Mouse (Mus musculus) yolk sac, embryonic 10.5 days (tissue): ENCODE results near the gene Cfap77.

Source experiments
- DNase-seq: peaks from one replicate; pipeline ENCODE4 v3.0.0-alpha.2; 2017; ENCODE audit warnings: low spot score

The Cfap77 gene

DNA sequence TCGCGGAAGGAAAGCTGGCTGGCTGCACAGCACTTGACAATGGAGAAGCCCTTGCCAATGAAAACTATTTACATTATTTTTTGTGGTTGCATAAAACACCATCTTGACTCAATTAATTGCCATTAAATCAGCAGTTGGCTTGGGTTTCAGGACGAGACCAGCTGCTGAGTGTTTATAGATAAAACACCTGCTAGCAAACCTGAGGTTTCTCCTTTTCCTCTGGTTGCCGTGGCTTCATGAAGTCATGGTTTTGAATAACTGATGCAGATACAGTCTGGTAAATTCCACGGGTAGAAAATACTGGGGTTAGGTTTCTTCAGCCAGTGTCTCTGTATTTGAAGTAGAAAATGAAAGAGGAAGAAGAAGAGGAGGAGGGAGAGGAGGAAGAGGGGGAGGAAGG, 2.9 kb downstream of the Cfap77 start:
- DNase-seq, result no peak

DNA sequence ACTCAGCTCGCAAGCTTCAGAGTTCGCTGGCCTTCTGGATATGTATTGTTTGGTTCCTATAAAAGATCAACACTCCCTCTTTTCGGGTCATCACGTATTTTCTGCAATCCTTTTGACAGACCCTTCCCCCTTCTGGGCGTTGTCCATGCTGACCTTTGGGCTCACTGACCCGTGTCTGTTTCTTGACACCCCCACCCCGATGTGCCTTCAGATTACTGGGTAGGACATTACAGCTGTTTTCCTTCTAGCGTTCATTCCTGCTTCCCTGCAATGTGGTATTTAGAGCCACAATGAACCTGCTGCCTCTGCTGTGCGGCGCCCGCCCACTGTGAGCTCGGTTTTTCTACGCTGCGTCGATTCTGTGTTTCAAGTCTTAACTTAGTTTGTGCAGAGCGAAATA, 8.7 kb downstream of the Cfap77 start:
- DNase-seq, result peak; percentile 51

DNA sequence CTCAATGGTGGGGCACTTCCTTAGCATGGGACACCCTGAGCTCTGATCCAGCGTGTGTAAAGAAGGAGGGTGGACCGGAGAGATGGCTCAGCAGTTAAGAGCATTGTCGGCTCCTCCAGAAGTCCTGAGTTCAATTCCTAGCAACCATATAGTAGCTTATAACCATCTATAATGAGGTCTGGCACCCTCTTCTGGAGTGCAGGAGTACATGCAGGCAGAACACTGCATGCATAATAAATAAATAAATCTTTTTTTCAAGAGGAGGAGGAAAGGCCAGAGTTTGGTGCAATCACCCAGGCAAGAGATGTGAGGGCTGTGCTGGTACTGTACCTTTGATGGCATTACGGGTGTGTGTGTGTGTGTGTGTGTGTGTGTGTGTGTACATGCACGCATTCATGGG, 12.7 kb downstream of the Cfap77 start:
- DNase-seq, result no peak

- DNase-seq, result no peak
These were observed 13.4 kb downstream of the Cfap77 start for GRCm38 (mm10) chr2:29041477-29041768.

DNA sequence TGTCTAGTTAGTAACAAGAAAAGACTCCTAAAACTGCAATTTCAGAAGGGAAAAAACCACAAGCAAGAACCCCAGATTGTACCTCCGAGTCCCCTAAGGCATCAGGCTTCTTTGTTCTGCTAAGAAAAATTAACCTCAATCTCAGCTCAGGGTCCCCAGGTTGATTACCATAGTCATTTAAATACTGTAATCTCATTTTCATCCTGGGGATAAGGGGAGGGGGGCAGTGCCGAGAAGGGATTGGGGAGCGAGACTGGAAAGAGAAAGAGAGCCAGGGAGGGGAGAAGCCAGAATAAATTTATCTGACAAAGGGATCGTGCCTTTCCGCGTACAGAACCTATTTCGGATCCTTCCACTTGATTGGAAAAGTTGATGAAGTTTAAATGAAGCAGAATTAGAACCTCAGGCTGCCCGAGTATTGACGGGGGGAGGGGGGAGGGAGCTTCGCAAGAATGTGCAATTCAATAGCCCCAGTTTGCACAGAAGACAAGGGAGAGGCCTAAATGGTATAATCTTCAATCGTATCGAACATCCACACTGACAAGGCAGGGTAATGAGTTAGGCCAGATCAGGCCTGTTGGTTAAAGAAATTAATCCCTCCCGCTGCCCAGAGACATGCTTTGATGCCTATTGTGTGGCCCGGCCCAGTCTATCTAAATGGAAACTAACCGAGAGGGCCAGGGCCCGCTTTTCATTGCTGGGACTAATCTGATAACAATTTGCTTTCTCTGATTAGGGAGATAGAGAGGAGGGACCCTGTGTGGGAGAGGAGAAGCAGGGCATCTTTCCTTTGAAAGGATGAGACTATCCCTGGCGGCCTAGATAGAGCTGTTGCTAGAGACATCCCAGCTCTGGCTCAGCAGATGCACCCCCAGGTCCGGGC, 14.0 kb downstream of the Cfap77 start:
- DNase-seq, result no peak

GRCm38 (mm10) chr2:29039741-29040140, 15.1 kb downstream of the Cfap77 start:
- DNase-seq, result no peak

- peak; percentile 80 for DNase-seq
These were observed 19.2 kb downstream of the Cfap77 start for GRCm38 (mm10) chr2:29035698-29036097.

DNA sequence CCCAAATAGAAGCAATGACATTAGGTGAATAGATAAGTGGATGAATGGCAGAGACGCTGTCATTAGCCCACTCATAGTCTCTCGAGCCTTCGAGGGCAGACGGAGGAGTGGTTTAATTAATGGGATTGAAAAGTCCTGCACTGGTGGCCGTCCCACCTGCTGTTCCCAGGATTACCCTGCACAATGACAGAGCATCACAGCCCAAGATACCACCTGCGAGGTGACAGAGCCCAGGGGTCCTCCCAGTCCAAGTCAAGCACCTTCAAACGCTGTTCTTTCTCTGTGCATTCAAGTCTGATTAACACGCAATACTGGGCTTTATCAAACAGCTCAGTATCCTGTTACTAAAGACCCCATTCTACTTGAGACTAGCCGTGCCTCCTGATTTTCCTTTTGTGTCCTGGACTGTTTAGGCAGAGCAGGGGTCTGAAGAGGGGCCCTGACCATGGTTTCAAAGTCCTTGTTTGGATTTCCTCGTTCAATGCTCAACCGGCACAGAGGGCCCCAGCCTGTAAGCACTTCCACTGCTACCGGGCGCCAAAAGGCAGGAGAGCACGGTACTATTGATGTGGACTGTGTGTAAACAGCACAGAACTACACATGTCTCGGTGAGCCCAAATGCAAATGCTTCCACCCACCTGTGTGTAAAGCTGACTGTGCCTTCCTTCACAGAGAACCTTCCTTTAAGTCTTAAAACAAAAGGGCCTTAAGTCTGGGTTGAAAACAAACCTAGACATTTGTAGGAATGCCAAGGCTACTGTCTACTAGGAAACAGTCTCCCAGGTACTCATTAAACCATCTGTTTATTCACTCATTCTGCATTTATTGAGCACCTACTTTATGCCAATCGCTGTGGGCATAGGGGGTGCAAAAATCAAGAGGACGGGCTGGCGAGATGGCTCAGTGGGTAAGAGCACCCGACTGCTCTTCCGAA, 20.1 kb downstream of the Cfap77 start:
- DNase-seq, result peak; percentile 66

DNA sequence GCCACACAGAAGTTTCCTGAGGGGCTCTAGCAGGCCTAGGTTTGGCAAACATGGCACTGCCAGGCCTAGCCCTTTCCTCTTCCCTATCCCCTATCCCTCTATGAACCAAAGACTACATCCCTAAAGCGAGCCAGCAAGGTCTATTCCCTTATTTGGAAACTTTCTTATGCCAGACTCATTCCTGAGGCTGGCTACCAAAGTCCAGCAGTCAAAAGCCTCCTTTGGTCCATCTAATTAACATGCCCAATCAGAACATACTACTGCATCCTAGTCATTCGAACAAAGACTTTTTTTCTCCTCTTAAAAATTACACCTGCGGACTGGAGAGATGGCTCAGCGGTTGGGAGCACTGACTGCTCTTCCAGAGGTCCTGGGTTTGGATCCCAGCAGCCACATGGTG, 22.9 kb downstream of the Cfap77 start:
- no peak for DNase-seq

DNA sequence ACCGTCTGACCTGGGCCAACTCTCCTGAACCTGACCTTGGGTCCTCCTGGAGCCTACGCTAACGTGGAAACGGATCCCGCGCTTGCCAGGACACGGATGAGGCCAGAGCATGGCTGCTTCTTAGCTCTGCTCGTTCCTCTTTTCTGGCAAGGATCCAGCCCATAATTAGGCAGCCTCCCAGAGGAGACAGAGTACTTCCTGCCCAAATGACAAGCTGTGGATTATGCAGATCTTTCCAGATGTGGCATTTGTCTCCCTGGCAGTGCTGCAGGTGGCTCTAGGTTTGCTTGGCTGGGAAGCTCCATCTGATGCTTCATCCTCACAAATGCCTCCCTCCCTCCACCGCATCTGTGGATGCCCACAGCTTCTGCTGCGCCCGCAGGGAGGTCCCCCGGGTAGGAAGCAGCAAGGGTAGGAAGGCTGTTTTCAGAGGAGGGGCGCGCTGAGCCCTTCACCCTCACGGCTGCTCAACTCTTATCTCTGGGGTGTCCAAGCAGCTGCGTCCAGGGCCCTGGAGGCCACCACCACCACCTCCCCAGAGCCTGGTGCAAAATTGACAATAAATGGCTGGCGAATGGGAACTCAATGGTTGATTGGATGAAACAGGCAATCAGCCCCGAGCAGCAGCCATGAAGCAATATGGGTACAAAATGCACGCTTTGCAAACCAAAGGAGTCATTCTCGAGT, 24.7 kb downstream of the Cfap77 start:
- no peak for DNase-seq

- DNase-seq, result no peak
These were observed 29.6 kb downstream of the Cfap77 start for GRCm38 (mm10) chr2:29025284-29025683.

GRCm38 (mm10) chr2:29023001-29023400, 31.9 kb downstream of the Cfap77 start:
- no peak for DNase-seq

DNA sequence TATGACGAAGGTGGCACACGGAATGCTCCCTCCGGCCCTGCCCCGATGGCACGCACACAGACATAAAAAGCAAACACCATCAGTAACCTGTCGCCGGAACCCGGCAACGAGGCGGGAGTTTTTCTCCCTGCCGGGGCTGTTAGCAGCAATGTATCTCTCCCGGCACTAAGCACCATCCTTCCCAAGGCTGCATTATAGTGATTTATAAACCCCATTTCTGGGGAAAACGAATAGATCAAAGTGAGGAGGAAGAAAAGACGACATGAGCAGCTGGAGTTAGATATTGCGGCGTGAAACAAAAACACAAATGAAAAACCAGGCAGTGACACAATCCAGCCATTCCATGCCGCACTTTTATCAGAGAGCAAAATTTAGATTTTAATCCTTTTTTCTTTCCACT, 33.8 kb downstream of the Cfap77 start:
- no peak for DNase-seq

GRCm38 (mm10) chr2:29018680-29019079, 36.2 kb downstream of the Cfap77 start:
- DNase-seq, result no peak

GRCm38 (mm10) chr2:29016599-29017587, 38.0 kb downstream of the Cfap77 start:
- no peak for DNase-seq

DNA sequence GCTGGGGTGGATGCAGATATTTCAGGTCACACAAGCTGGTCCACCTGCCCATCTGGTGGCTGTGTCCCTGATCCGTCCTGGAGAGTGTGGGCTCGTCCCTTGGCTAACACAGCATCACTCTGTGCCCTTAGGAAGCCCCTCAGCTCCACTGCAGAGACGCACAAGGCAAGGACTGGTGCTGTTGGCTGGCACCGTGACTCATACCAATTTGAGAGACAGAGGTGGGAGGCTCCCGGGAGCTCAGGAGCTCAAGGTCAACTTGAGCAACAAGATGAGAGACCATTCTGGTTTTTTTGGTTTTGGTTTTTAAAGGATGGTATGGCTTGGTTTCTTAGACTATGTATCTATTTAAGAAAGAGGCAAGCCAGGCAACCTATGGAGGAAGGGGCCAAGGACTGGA, 42.3 kb downstream of the Cfap77 start:
- DNase-seq, result no peak

DNA sequence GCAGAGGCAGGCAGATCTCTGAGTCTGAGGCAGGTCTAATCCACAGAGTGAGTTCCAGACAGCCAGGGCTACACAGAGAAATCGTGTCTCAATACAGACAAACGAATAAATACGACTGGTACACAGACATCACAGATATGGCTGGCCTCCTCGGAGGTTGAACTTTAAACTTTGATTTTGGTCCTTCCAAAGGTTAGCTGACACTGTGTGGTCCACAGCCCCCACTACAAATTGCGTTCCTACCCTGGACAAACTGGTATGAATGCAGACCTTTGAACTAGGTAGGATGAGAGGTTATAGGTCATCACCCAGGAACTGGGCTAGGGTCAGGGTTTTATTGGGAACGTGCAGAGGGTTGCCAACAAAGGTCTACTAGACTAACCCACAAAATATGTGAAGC, 47.2 kb downstream of the Cfap77 start:
- DNase-seq, result peak; percentile 67

DNA sequence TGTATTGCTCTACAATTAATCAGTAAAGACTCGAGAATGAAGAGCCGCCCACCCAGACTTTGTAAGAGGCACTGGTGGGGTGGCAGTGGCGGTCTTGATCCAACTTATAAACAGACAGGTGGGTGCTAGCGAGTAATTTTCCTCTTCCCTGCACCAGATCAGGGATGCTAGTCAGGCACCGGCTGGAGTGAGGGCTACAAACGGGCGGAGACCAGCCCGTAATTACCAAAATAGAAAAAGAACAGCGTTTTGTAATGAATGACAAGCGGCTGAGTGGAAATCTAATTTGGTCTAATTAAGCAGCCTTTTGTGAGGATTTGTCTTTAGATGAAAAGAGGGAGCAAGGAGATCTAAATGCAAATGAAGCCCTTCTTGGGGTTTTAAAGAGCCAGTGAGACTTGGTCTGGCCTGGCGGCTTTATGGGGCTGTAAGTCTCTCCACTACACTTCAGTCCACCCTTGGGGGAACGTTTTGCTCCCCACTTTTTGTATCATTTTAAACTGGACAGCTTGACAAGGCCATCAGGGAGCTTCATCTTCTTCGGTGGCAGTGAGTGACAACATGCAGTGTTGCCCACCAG, 48.3 kb downstream of the Cfap77 start:
- no peak for DNase-seq

DNA sequence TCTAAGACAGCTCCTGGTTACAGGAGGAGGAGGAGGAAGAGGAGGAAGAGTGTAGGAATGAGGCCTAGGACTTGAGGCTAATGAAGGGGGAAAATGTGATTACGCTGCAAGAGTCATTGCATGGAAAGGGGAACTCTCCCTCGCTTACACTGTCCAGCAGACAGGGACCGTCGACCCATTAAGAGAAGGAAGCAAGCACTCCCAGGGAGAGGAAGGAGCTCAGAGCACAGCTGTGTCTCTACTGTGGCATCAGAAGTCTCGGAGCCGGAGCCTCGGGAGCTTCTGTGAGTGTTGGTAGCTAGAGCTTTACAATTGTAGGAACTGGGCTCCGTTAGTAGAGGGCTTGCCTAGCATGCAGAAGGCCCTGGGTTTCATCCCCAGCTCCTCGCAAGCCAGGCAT, 50.8 kb downstream of the Cfap77 start:
- no peak for DNase-seq

DNA sequence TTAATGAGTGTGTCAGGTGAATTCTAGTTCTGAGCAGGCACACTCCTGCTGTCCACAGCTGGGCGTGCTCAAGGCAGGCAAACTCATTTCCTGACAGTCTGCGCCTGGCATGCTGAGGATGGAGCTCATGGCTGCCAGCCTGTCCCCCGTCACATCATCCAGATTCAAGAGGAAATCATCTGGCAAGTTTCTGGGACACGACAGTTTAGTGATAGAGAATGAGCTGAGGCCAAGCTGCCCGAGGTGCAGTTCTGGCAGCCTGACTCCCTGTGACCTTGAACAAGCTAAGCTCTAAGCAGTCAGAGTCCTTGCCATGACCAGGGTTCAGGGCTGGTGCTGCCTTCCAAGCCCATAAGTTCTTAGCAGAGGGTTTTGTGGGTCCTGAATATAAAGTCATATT, 56.6 kb downstream of the Cfap77 start:
- no peak for DNase-seq
